Mouse (Mus musculus): ENCODE measurements at regions not wholly inside any gene's neighbourhood (a gene's known extent, or its start where the extent isn't known, plus 50 kb on each side); places are given as distances from the start of the nearest gene placed in this dataset.

GRCm38 (mm10) chr6:89246261-89246660 lies 116.2 kb downstream of the Plxna1 start:
- no peak for ATAC-seq (ENCODE audit: insufficient number of reproducible peaks, low FRiP score, low TSS enrichment)

- ATAC-seq (ENCODE audit: insufficient number of reproducible peaks, low FRiP score, low TSS enrichment): no peak
Observed at GRCm38 (mm10) chr6:89248574-89248973, 113.8 kb downstream of the Plxna1 start.

- ATAC-seq (ENCODE audit: insufficient number of reproducible peaks, low FRiP score, low TSS enrichment): no peak
Observed at GRCm38 (mm10) chr6:89249303-89249702, 113.1 kb downstream of the Plxna1 start.

- ATAC-seq (ENCODE audit: insufficient number of reproducible peaks, low FRiP score, low TSS enrichment): no peak
Observed at GRCm38 (mm10) chr6:89251641-89252040, 110.8 kb downstream of the Plxna1 start.

- no peak for ATAC-seq (ENCODE audit: insufficient number of reproducible peaks, low FRiP score, low TSS enrichment)
Observed at GRCm38 (mm10) chr6:89256022-89256421, 106.4 kb downstream of the Plxna1 start.

- no peak for ATAC-seq (ENCODE audit: insufficient number of reproducible peaks, low FRiP score, low TSS enrichment)
Observed at GRCm38 (mm10) chr6:89256630-89257292, 105.7 kb downstream of the Plxna1 start.

- ATAC-seq (ENCODE audit: insufficient number of reproducible peaks, low FRiP score, low TSS enrichment): no peak
Observed at GRCm38 (mm10) chr6:89257416-89257815, 105.0 kb downstream of the Plxna1 start.

GRCm38 (mm10) chr6:89258140-89258539 lies 104.3 kb downstream of the Plxna1 start:
- ATAC-seq (ENCODE audit: insufficient number of reproducible peaks, low FRiP score, low TSS enrichment): no peak

GRCm38 (mm10) chr6:89259406-89259994 lies 102.9 kb downstream of the Plxna1 start:
- ATAC-seq (ENCODE audit: insufficient number of reproducible peaks, low FRiP score, low TSS enrichment): no peak

- ATAC-seq (ENCODE audit: insufficient number of reproducible peaks, low FRiP score, low TSS enrichment): no peak
Observed at GRCm38 (mm10) chr6:89262958-89263357, 99.5 kb downstream of the Plxna1 start.

- ATAC-seq (ENCODE audit: insufficient number of reproducible peaks, low FRiP score, low TSS enrichment): no peak
Observed at GRCm38 (mm10) chr6:89265296-89265695, 97.1 kb downstream of the Plxna1 start.

All from cerebellum, adult (tissue).